Mouse (Mus musculus) layer of hippocampus, postnatal 14 days (tissue): ENCODE data around the gene Zfp526. TPM values are rescaled to one million over a fixed set of nuclear protein-coding genes. Genes with fewer than 3 reads are reported as not detected.

Experiments
- DNase-seq, 2 experiments: peaks; one replicate each; pipeline ENCODE4 v3.0.0; 2021 to 2022; ENCODE audit warnings: low spot score in 2 of 2, mixed read lengths in 1 of 2
- long read RNA-seq, 2 experiments: library from polyadenylated mRNA; stranded (forward); transcript quantifications; one replicate each; pipeline ENCODE4 v2.0.0; 2021
- total RNA-seq, 2 experiments: library from RNA; stranded (reverse); gene quantifications; 2 replicates each; pipeline ENCODE4 v1.2.3; 2021

The Zfp526 gene
- 10 to 100 TPM in 1 of 2 experiments, 1 to 10 TPM in 1; 9.0 to 10.2 TPM for total RNA-seq
- long read RNA-seq, experiment 1 = 0 reads
- long read RNA-seq, experiment 2, partial matches to known transcripts = 0 of 3 reads
- long read RNA-seq, experiment 2, other reads (novel, unspliced or antisense) = 3 of 3 reads

- DNase-seq = peak; percentile 97 to 99
Observed at GRCm38 (mm10) chr7:25221102-25221883, at the start of gene Zfp526. TSS of gene Zfp526 (plus strand) at chr7:25221425.

- no peak for DNase-seq
Observed at GRCm38 (mm10) chr7:25172669-25173068, 48.6 kb upstream of the Zfp526 start.

GRCm38 (mm10) chr7:25174343-25174742 is 46.9 kb upstream of the Zfp526 start:
- no peak for DNase-seq

- no peak for DNase-seq
Observed at GRCm38 (mm10) chr7:25178317-25178716, 42.9 kb upstream of the Zfp526 start.

- DNase-seq = peak in 1 of 2 experiments; percentile 37
Observed at GRCm38 (mm10) chr7:25178787-25179605, 42.2 kb upstream of the Zfp526 start.

GRCm38 (mm10) chr7:25179606-25180161 is 41.5 kb upstream of the Zfp526 start, which contains the start of gene Pou2f2:
TSS of gene Pou2f2 (minus strand) at chr7:25179726.
- peak; percentile 77 to 86 for DNase-seq

GRCm38 (mm10) chr7:25180512-25180911 is 40.7 kb upstream of the Zfp526 start:
- no peak for DNase-seq

GRCm38 (mm10) chr7:25181331-25181790 is 39.9 kb upstream of the Zfp526 start:
- DNase-seq = peak; percentile 29 to 30

GRCm38 (mm10) chr7:25181814-25182213 is 39.4 kb upstream of the Zfp526 start:
- no peak for DNase-seq

GRCm38 (mm10) chr7:25184091-25184490 is 37.1 kb upstream of the Zfp526 start:
- no peak for DNase-seq

- DNase-seq = peak; percentile 87 to 89
Observed at GRCm38 (mm10) chr7:25187662-25188650, 33.3 kb upstream of the Zfp526 start.

- no peak for DNase-seq
Observed at GRCm38 (mm10) chr7:25190806-25191205, 30.4 kb upstream of the Zfp526 start.

GRCm38 (mm10) chr7:25192110-25192509 is 29.1 kb upstream of the Zfp526 start:
- DNase-seq = no peak

- DNase-seq = no peak
Observed at GRCm38 (mm10) chr7:25195148-25195547, 26.1 kb upstream of the Zfp526 start.

GRCm38 (mm10) chr7:25196107-25196506 is 25.1 kb upstream of the Zfp526 start:
- no peak for DNase-seq

GRCm38 (mm10) chr7:25197384-25198018 is 23.7 kb upstream of the Zfp526 start:
- no peak for DNase-seq

- no peak for DNase-seq
Observed at GRCm38 (mm10) chr7:25203624-25204023, 17.6 kb upstream of the Zfp526 start.

GRCm38 (mm10) chr7:25205355-25206093 is 15.7 kb upstream of the Zfp526 start:
- DNase-seq = no peak
